Mouse (Mus musculus): ENCODE data around the gene Gpt2.

GRCm38 (mm10) chr8:85473246-85473645 is 19.1 kb upstream of the Gpt2 start:
- TF ChIP-seq CHD2 (IDR thresholded peaks at IDR 0.05; ENCODE audit: low read length) (no peak), CTCF (conservative IDR thresholded peaks at IDR 0.05 in 1 of 2, IDR thresholded peaks at IDR 0.05 in 1 of 2; ENCODE audit: low read depth in 2 of 2, low read length in 2 of 2) (no peak), MAZ (IDR thresholded peaks at IDR 0.05; ENCODE audit: low read depth, low read length) (no peak)

All from CH12.LX (cell line).